Mouse (Mus musculus) CH12.LX (cell line): ENCODE results near the gene Tnip3.

Experiments used
- CTCF ChIP-seq, 2 experiments: IDR thresholded peaks in 1 of 2; conservative IDR thresholded peaks in 1 of 2; 2 replicates each; pipeline ENCODE4 v1.5.1; 2011 to 2012; ENCODE audit warnings: low read depth in 2 of 2, low read length in 2 of 2, improper control_type of control experiment in 1 of 2, inconsistent platforms in 1 of 2, mild to moderate bottlenecking in 1 of 2, moderate library complexity in 1 of 2
- EP300 ChIP-seq: IDR thresholded peaks from 2 replicates; pipeline ENCODE4 v1.6.1; 2011; ENCODE audit warnings: low read length, improper control_type of control experiment
- MXI1 ChIP-seq: IDR thresholded peaks from 2 replicates; pipeline ENCODE4 v1.6.1; 2011; ENCODE audit warnings: mild to moderate bottlenecking, low read depth, low read length, improper control_type of control experiment
- POLR2AphosphoS2 ChIP-seq: IDR thresholded peaks from 2 replicates; pipeline ENCODE4 v1.6.1; 2011; ENCODE audit warnings: low read depth, low read length, improper control_type of control experiment
- USF1 ChIP-seq: IDR thresholded peaks from 2 replicates; pipeline ENCODE4 v1.6.1; 2014; ENCODE audit warnings: low read depth, mild to moderate bottlenecking, inconsistent platforms, low read length, improper control_type of control experiment
- USF2 ChIP-seq: conservative IDR thresholded peaks from 2 replicates; pipeline ENCODE4 v1.6.1; 2011; ENCODE audit warnings: low read depth, low read length, improper control_type of control experiment

DNA sequence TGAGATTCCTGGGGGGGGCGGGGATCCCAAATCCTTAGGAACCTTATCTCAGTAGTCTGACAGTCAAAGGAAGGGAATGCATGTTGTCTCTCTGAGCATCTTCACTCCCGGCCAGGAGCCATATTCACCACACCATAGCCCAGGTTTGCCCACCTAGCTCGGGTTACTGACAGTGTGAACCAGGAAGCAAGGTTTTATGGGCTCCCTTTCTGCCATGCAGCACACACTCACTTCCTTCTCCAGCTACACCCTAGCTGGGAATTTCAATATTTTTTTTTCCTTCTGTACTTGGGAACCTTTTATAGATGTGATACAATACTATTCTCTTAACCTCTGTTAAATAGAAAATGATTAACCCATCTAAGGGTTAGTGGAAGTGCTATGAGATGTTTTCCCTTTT is 73.4 kb downstream of the Tnip3 start:
- no peak for TF ChIP-seq CTCF (conservative IDR thresholded peaks at IDR 0.05 in 1 of 2, IDR thresholded peaks at IDR 0.05 in 1 of 2; ENCODE audit: low read depth in 2 of 2, low read length in 2 of 2)
- no peak for TF ChIP-seq USF2
- TF ChIP-seq USF1 = no peak
- no peak for TF ChIP-seq POLR2AphosphoS2
- no peak for TF ChIP-seq MXI1
- TF ChIP-seq EP300 = no peak
